Mouse (Mus musculus) right cerebral cortex, postnatal 14 days (tissue): Measurements from ENCODE around the gene Tsg101.
"Not testable (repeated sequence)": the region's sequence is repeated elsewhere in the genome, so short reads cannot be mapped to it uniquely, and the experiment has no call there.

Experiments used
- DNase-seq: peaks from one replicate; pipeline ENCODE4 v3.0.0; 2022

The Tsg101 gene

GRCm38 (mm10) chr7:46919551-46920176 lies at the start of gene Tsg101:
Gene Tsg101 (minus strand): TSS chr7:46919969.
- peak; percentile 91 for DNase-seq

- no peak for DNase-seq
Measured at GRCm38 (mm10) chr7:46964070-46964469, 44.3 kb upstream of the Tsg101 start.

- DNase-seq, result peak; percentile 57
Measured at GRCm38 (mm10) chr7:46962806-46963618, 43.2 kb upstream of the Tsg101 start.

- no peak for DNase-seq
Measured at GRCm38 (mm10) chr7:46962132-46962531, 42.4 kb upstream of the Tsg101 start.

- no peak for DNase-seq
Measured at GRCm38 (mm10) chr7:46960991-46961390, 41.2 kb upstream of the Tsg101 start.

- no peak for DNase-seq
Measured at GRCm38 (mm10) chr7:46958853-46959252, 39.1 kb upstream of the Tsg101 start.

GRCm38 (mm10) chr7:46957831-46958691 lies 38.3 kb upstream of the Tsg101 start, which contains the start of gene Uevld:
Gene Uevld (minus strand): TSS chr7:46958527.
- peak; percentile 93 for DNase-seq

- peak; percentile 15 for DNase-seq
Measured at GRCm38 (mm10) chr7:46935847-46936246, 16.1 kb upstream of the Tsg101 start.

GRCm38 (mm10) chr7:46934788-46935187 lies 15.0 kb upstream of the Tsg101 start:
- no peak for DNase-seq

GRCm38 (mm10) chr7:46931370-46931769 lies 11.6 kb upstream of the Tsg101 start:
- DNase-seq, result no peak

GRCm38 (mm10) chr7:46928291-46928690 lies 8.5 kb upstream of the Tsg101 start:
- DNase-seq, result no peak

GRCm38 (mm10) chr7:46922075-46922474 lies 2.3 kb upstream of the Tsg101 start:
- DNase-seq, result no peak

GRCm38 (mm10) chr7:46918678-46919371 lies 944 bp downstream of the Tsg101 start:
- DNase-seq, result no peak

- DNase-seq, result no peak
Measured at GRCm38 (mm10) chr7:46916376-46916775, 3.4 kb downstream of the Tsg101 start.

- no peak for DNase-seq
Measured at GRCm38 (mm10) chr7:46911250-46911649, 8.5 kb downstream of the Tsg101 start.

- no peak for DNase-seq
Measured at GRCm38 (mm10) chr7:46899343-46899742, 20.4 kb downstream of the Tsg101 start.

GRCm38 (mm10) chr7:46895511-46895910 lies 24.3 kb downstream of the Tsg101 start:
- no peak for DNase-seq

- DNase-seq, result no peak
Measured at GRCm38 (mm10) chr7:46883304-46883703, 36.5 kb downstream of the Tsg101 start.

GRCm38 (mm10) chr7:46881941-46882340 lies 37.8 kb downstream of the Tsg101 start:
- DNase-seq, result not testable (repeated sequence)

GRCm38 (mm10) chr7:46880992-46881391 lies 38.8 kb downstream of the Tsg101 start:
- DNase-seq, result no peak

GRCm38 (mm10) chr7:46879851-46880250 lies 39.9 kb downstream of the Tsg101 start:
- peak; percentile 19 for DNase-seq

GRCm38 (mm10) chr7:46877255-46877654 lies 42.5 kb downstream of the Tsg101 start:
- DNase-seq, result no peak

- DNase-seq, result no peak
Measured at GRCm38 (mm10) chr7:46876841-46877240, 42.9 kb downstream of the Tsg101 start.
